Mouse (Mus musculus) cerebellum, adult (tissue): ENCODE measurements around the gene Wdr46.
A peak's percentile ranks its signal among the peaks of the same experiment; 100 is the strongest.
"Not testable (repeated sequence)": the region's sequence is repeated elsewhere in the genome, so short reads cannot be mapped to it uniquely, and the experiment has no call there.

Source experiments
- ATAC-seq: cut with Nextera tagmentation; 2 replicates; pipeline ENCODE4 v1.9.2; 2017; ENCODE audit warnings: mild to moderate bottlenecking, moderate library complexity, mixed read lengths; ENCODE audit not compliant: insufficient number of reproducible peaks, low FRiP score, low TSS enrichment

The Wdr46 gene

DNA sequence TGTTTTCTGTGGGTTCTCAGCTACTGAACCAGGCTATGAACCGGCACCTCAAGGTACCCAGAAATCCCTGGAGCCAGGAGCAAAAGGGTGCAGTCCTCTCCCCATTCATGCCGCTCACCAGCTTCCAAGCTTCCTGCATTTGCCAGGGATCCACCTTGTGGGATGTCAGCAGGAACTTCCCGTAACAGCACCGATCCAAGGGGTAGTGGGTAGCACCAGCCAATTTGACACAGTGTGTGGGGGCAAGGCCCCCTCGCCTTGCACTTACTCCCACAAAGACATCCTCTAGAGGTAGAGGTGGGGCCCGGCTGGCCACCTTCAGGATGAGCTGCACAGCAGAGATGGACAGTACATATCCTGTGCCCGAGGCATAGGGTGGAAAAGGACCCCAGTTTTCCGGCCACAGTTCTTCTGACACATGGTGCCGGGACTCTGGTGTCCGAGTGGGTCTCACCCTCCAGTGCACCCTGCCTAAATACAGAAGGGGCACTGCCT, 9.7 kb downstream of the Wdr46 start:
- ATAC-seq: no peak

- ATAC-seq: peak; percentile 45
Observed at GRCm38 (mm10) chr17:33951021-33951946, 10.8 kb downstream of the Wdr46 start, which contains the start of gene B3galt4. Gene B3galt4, minus strand, starts transcription at chr17:33951488.

DNA sequence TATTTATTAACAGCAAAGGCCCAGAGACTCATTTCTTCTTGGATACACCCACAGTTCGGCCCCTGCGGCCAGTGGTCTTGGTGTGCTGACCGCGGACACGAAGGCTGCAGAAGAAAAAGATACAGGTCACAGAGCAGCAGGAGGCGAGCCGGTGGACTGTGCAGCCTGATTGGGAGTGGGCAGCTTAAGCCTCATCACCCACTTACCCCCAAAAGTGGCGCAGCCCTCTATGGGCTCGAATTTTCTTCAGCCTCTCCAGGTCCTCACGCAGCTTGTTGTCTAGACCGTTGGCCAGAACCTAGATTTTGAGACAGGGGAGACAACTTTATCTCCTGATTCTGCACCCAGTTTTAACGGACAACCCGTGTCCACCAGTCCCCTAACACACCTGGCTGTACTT, 11.6 kb downstream of the Wdr46 start:
- ATAC-seq: not testable (repeated sequence)

DNA sequence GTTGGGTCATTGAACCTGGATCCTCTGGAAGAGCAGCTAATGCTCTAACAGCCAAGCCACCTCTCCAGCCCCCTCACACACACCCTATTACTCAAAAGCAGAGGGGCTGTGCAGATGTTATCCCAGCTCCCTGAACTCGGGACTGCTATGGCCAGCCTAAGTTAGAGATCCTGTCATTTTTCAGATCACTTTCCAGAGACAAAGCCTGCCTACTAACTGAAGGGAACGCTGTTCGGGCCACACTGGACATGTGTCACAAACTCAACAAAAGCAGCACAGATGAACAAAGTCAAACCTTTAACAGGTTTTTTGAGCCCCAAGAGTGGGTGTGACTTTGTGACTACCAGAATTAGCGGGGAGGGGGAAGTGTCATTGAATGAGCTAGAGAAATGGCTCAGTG, 12.4 kb downstream of the Wdr46 start:
- ATAC-seq: no peak

DNA sequence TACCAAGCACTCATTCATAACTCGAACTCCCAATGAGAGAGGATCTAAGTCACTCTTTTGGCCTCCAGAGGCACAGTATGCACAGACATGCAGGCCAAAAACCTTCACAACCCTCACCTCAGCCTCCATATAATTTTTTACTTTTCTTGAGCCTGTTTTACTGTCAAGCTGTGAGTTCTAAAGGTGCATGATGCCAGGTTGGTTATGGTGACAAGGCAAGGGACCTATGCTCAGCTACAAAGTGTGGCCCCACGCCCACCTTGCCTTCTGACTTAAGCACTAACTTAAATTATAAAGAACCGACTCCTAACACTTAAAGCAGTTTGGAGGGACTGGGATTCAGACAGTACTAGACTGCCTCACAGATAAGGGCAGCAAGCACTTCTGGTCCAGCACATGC, 12.8 kb downstream of the Wdr46 start:
- no peak for ATAC-seq

DNA sequence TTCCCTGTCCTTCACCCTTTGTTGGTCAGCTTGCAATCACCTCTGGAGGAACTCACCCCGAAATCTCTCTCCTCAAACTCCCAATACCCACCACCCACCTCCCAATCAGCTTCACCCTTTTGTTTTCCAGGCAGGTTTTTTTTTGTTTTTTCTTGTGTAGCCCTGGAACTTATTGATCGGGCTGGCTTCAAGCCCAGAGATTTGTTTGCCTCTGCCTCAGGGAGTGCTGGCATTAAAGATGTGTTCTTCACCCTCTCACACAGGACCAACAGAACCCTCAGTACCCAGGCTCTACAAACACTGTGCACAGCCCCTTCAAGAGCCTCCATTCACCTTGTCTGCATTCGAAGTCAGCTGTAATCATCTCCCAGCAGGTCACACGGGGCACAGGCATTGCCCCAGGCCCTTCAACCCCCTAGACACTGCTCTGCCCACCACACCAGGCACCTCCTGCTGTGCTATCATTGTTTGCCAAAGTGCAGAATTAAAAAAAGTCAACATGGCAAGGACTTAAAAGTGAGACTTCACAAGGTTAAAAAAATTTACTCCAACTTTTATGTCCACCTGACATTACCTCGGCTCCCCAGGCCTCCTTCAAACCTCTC, 13.6 kb downstream of the Wdr46 start:
- no peak for ATAC-seq

- no peak; the same call in 1 of the 2 replicates for ATAC-seq
Observed at GRCm38 (mm10) chr17:33954646-33955554, 14.4 kb downstream of the Wdr46 start.

- ATAC-seq: peak; percentile 80; the same call in 1 of the 2 replicates
Observed at GRCm38 (mm10) chr17:33955555-33956214, 15.2 kb downstream of the Wdr46 start, which contains the start of the genes Vps52 and Rps18. Gene Vps52, plus strand, starts transcription at chr17:33955812. Gene Rps18, minus strand, starts transcription at chr17:33956001.

- no peak for ATAC-seq
Observed at GRCm38 (mm10) chr17:33956336-33956735, 15.9 kb downstream of the Wdr46 start.

GRCm38 (mm10) chr17:33957493-33957892, 17.0 kb downstream of the Wdr46 start:
- no peak for ATAC-seq

- ATAC-seq: no peak
Observed at GRCm38 (mm10) chr17:33958451-33958850, 18.0 kb downstream of the Wdr46 start.

- ATAC-seq: no peak
Observed at GRCm38 (mm10) chr17:33959135-33959534, 18.7 kb downstream of the Wdr46 start.

DNA sequence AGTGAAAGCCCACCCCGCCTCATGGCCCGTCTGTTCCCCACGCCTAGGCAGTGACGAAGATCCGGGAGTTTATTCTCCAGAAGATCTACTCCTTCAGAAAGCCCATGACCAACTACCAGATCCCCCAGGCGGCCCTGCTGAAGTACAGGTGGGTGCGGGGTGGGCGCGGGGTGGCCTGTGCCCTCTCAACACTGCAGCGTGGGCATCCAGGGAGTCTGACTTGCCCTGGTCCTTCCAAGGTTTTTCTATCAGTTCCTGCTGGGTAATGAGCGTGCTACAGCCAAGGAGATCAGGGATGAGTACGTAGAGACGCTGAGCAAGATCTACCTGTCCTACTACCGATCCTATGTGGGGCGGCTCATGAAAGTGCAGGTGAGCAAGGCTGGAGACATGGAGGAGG, 19.5 kb downstream of the Wdr46 start:
- ATAC-seq: no peak

- no peak for ATAC-seq
Observed at GRCm38 (mm10) chr17:33962876-33963275, 22.4 kb downstream of the Wdr46 start.

GRCm38 (mm10) chr17:33965082-33965845, 24.8 kb downstream of the Wdr46 start:
- ATAC-seq: no peak

DNA sequence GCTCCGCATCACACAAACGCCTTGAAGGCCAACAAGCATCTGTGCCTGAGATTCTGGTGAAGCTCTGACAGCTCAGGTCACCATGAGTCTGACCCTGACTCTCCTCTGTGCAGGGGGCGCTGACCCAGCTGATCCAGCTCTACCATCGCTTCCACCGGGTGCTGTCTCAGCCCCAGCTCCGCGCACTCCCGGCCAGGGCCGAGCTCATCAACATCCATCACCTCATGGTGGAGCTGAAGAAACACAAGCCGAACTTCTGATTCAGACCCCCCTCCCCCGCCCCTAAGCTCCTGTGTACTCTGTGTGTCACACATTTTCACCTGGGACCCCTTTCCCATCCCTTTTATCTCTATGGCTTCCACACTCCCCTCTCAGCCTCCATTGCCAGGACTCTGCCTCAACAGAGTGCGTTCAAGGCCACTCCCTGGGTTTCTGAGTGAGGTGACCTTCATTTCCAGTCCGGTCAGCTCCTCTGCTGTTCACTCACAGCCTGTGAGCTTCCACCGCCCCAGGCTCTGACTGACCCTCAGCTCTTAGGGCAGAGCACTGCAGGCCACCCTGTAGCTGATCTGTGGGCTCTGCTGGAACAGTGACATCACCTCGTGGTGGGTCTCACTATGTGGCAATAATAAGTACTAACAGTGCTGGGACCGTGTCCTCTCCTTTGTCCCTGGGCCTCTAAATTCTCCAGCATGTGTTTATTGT, 25.5 kb downstream of the Wdr46 start:
- no peak for ATAC-seq

- ATAC-seq: peak; percentile 61; the same call in 1 of the 2 replicates
Observed at GRCm38 (mm10) chr17:33968489-33968888, 28.0 kb downstream of the Wdr46 start.

GRCm38 (mm10) chr17:33968927-33969326, 28.5 kb downstream of the Wdr46 start:
- ATAC-seq: peak; percentile 31; the same call in 1 of the 2 replicates
